Mouse (Mus musculus) bone marrow macrophage, adult 2 months (primary cell): Measurements from ENCODE around the gene Ccdc155.

ENCODE experiments used
- CTCF ChIP-seq: IDR thresholded peaks from 2 replicates; pipeline ENCODE4 v1.5.1; 2012; ENCODE audit warnings: low read depth, mild to moderate bottlenecking, low read length, moderate library complexity
- POLR2A ChIP-seq: IDR thresholded peaks from 2 replicates; pipeline ENCODE4 v1.6.1; 2012; ENCODE audit warnings: mild to moderate bottlenecking, low read depth, low read length, borderline replicate concordance

- TF ChIP-seq CTCF = no peak
- no peak for TF ChIP-seq POLR2A
Measured at GRCm38 (mm10) chr7:45212356-45212755, 7.7 kb upstream of the Ccdc155 start.
